Mouse (Mus musculus): ENCODE measurements around the gene Cep295nl.
"Not testable (repeated sequence)": the region's sequence is repeated elsewhere in the genome, so short reads cannot be mapped to it uniquely, and the experiment has no call there.

Gene Cep295nl

GRCm38 (mm10) chr11:118342400-118342981 lies at the start of gene Cep295nl:
Gene Cep295nl (minus strand): TSS chr11:118342500.
- DNase-seq (ENCODE audit: low read depth) = no peak

GRCm38 (mm10) chr11:118387816-118388215 lies 45.5 kb upstream of the Cep295nl start:
- not testable (repeated sequence) for DNase-seq (ENCODE audit: low read depth)

- peak; percentile 39 for DNase-seq (ENCODE audit: low read depth)
Measured at GRCm38 (mm10) chr11:118379251-118380009, 37.1 kb upstream of the Cep295nl start.

GRCm38 (mm10) chr11:118378656-118379055 lies 36.4 kb upstream of the Cep295nl start:
- DNase-seq (ENCODE audit: low read depth) = no peak

GRCm38 (mm10) chr11:118376323-118376722 lies 34.0 kb upstream of the Cep295nl start:
- not testable (repeated sequence) for DNase-seq (ENCODE audit: low read depth)

GRCm38 (mm10) chr11:118375881-118376280 lies 33.6 kb upstream of the Cep295nl start:
- DNase-seq (ENCODE audit: low read depth) = no peak

- DNase-seq (ENCODE audit: low read depth) = no peak
Measured at GRCm38 (mm10) chr11:118375461-118375860, 33.2 kb upstream of the Cep295nl start.

GRCm38 (mm10) chr11:118375006-118375405 lies 32.7 kb upstream of the Cep295nl start:
- no peak for DNase-seq (ENCODE audit: low read depth)

- no peak for DNase-seq (ENCODE audit: low read depth)
Measured at GRCm38 (mm10) chr11:118374506-118374905, 32.2 kb upstream of the Cep295nl start.

GRCm38 (mm10) chr11:118372641-118373040 lies 30.3 kb upstream of the Cep295nl start:
- no peak for DNase-seq (ENCODE audit: low read depth)

- no peak for DNase-seq (ENCODE audit: low read depth)
Measured at GRCm38 (mm10) chr11:118371876-118372275, 29.6 kb upstream of the Cep295nl start.

- no peak for DNase-seq (ENCODE audit: low read depth)
Measured at GRCm38 (mm10) chr11:118369657-118370056, 27.4 kb upstream of the Cep295nl start.

GRCm38 (mm10) chr11:118369251-118369650 lies 27.0 kb upstream of the Cep295nl start:
- DNase-seq (ENCODE audit: low read depth) = no peak

GRCm38 (mm10) chr11:118368330-118368729 lies 26.0 kb upstream of the Cep295nl start:
- peak; percentile 20 for DNase-seq (ENCODE audit: low read depth)

- no peak for DNase-seq (ENCODE audit: low read depth)
Measured at GRCm38 (mm10) chr11:118366559-118366958, 24.3 kb upstream of the Cep295nl start.

GRCm38 (mm10) chr11:118366108-118366507 lies 23.8 kb upstream of the Cep295nl start:
- DNase-seq (ENCODE audit: low read depth) = no peak

GRCm38 (mm10) chr11:118365171-118365570 lies 22.9 kb upstream of the Cep295nl start:
- DNase-seq (ENCODE audit: low read depth) = no peak

GRCm38 (mm10) chr11:118364021-118364420 lies 21.7 kb upstream of the Cep295nl start:
- no peak for DNase-seq (ENCODE audit: low read depth)

GRCm38 (mm10) chr11:118362971-118363518 lies 20.7 kb upstream of the Cep295nl start:
- DNase-seq (ENCODE audit: low read depth) = no peak

GRCm38 (mm10) chr11:118362501-118362900 lies 20.2 kb upstream of the Cep295nl start:
- no peak for DNase-seq (ENCODE audit: low read depth)

- DNase-seq (ENCODE audit: low read depth) = no peak
Measured at GRCm38 (mm10) chr11:118360907-118361341, 18.6 kb upstream of the Cep295nl start.

GRCm38 (mm10) chr11:118360491-118360890 lies 18.2 kb upstream of the Cep295nl start:
- DNase-seq (ENCODE audit: low read depth) = no peak

- no peak for DNase-seq (ENCODE audit: low read depth)
Measured at GRCm38 (mm10) chr11:118355640-118356039, 13.3 kb upstream of the Cep295nl start, which contains the start of gene Timp2. Gene Timp2 (minus strand): TSS chr11:118355740.
